Mouse (Mus musculus) ovary, postnatal 36 days (tissue): ENCODE measurements around the gene Papolg.
A peak's percentile ranks its signal among the peaks of the same experiment; 100 is the strongest.
"Not testable (repeated sequence)": the region's sequence is repeated elsewhere in the genome, so short reads cannot be mapped to it uniquely, and the experiment has no call there.

Experiments used
- DNase-seq: peaks from one replicate; pipeline ENCODE4 v3.0.0; 2022; ENCODE audit warnings: low spot score, mixed read lengths

The Papolg gene

DNA sequence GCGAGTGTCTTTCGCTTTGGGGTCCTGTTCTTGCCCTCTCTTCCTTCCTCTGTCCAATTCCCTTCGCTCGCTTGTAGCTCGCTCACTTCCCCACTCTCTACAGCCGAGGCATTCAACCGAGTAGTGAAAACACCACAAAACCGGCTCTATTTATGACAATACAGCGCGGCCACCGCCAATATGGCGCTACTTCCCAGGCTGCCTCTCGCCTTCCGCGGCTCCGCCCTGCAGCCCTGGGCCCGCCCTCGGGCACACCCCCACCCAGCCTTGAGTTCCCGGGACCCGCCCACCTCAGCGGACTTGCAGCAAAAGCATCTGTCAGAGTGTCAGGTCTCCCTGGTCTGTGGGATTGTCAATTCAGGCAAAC lies at the start of gene Papolg:
Papolg (minus strand) TSS at position 194 of the 367 bp plus-strand sequence.
- DNase-seq, result peak; percentile 92

- not testable (repeated sequence) for DNase-seq
Measured at GRCm38 (mm10) chr11:23928146-23928545, 33.1 kb upstream of the Papolg start.

- DNase-seq, result no peak
Measured at GRCm38 (mm10) chr11:23927643-23928042, 32.6 kb upstream of the Papolg start.

DNA sequence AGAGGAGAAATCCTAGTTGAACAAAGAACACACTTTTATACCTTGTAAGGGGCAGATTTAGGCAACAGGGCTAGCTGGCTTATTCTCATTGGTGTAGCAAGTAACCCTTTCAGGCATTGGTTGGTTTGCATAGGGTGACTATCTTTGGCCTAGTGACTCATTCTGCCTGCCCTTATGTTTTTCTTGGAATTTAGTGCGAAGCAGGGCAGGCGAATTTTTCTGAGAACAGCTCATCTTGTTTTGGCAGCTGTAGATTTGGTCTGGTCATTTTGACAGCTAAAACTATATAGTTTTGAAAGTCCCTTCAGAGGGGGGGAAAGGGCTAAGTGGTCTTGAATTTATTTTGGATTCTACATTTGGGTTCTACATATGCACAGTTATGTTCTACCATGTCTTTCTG lies 18.8 kb upstream of the Papolg start:
- DNase-seq, result not testable (repeated sequence)

DNA sequence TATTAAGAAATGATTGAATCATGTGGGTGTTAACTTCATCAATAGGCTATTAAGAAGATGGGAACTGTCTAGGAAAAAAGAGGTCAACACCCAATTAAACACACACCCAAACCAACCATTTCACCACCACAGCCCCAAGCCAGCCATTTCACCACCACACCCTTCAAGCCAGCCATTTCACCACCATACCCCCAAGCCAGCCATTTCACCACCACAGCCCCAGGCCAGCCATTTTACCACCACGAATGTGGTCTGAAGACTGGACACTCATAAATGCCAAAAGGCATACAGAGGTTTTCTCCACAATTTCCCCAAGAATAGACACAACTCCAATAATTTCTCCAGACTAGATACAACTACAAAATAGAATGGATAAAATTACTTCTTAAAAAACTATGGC lies 8.9 kb upstream of the Papolg start:
- DNase-seq, result no peak

DNA sequence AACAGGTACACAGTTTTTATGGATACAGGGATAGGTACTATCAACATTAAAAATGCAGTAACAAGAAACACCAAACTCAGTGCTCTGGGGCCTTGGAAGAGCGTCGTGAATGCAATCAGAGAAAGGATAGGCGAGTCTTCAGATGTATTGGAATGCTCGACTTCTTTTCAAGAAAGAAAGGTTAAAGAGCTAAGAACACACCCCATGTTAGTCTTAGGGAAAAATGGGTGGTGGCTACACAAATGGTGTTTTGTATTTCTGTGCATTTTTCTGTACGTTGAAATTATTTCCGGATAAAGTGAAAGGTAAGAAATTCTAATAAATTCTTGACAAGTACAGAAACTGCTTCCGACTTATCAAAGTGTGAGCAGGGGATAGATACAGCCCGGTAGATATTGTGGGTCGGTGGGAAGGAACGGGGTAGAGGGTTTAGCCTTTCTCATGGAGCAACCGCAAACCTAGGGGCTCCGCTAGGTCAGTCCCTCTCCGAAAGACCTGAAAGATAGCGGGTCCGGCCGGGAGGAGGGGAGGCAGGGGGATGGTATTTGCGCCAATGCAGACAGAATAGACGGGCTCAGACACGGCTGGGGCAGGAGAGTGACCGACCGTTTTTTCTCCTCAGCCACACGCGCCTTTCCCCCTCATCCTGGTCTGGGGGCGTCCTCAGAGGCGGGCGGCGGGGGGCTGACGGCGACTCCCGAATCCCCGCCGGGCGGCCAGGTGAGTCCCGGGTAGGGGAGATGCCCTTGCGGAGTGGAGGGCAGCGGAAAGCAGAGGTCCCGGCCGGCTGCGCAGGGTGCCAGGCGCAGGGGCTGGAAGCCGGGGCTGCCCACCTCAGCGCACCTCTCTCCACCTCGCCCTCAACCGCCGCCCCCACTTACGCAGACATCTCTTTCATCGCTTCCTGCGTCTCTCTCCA lies 653 bp downstream of the Papolg start:
- DNase-seq, result peak; percentile 18

DNA sequence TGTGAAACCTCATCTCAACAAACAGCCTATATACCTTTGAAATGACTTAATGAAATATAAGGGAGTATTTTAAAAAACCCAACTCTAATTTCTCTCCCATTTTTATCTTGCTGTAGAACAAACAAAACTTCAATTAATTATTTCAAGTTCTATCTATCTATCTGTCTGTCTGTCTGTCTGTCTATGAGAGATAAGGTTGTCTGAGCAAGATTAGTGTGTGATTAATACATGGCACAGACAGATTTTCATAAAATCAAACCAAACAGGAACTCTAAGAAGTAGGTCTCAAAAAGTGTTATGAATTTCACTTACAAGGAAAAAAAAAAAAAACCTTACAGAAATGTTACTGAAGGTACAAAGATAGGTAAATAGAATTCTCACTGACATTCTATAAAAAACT lies 1.5 kb downstream of the Papolg start:
- DNase-seq, result no peak

DNA sequence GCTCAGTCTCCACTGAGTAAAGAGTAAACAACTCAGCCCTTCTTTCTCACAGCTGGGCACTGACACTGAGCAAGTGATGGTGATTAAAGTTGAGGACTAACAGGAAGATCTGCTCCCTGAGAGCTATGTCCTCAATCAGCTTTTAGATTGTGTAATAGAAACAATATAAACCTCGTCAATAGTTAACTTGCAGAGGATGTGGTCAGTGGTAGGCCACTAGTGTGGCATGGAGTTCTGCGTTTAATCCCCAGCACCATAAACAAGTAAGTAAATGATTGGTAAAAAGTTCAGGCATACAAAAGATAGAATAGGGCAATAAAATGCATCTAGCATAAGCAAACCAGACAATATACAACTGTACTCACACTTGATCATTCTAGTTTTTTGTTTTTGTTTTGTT lies 30.7 kb downstream of the Papolg start:
- DNase-seq, result no peak

GRCm38 (mm10) chr11:23856723-23857112 lies 38.3 kb downstream of the Papolg start:
- DNase-seq, result no peak

GRCm38 (mm10) chr11:23856054-23856722 lies 38.9 kb downstream of the Papolg start:
- no peak for DNase-seq

DNA sequence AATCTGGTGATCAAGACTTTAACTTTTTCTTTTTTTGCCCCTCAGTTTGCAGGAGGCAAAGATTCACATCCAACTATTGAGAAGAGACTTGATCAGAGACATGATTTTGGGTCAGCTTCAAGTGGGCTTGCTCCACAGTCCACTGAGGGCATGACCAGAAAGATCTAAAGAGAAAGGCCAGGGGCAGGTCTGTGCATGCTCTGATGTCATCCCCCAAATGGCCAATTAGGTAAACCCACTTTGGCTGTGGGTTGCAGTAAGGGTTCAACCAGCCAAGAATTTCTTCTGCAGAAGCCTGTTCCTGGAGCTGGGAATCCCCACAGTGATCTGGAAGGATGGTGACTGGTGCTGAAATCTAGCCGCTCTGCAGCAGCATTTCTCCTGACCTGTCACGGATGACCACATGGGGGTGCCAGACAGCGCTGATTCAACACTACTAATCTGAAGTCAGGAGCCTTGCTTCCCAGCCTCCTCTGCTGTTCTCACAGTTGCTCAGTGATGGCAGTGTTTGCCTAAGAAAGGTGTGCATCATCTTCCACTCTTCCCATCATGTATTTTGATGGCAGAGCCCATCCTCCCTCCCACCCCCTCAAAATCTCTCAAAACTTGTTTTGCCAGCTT lies 39.8 kb downstream of the Papolg start:
- peak; percentile 72 for DNase-seq

GRCm38 (mm10) chr11:23853306-23853705 lies 41.7 kb downstream of the Papolg start:
- DNase-seq, result no peak

DNA sequence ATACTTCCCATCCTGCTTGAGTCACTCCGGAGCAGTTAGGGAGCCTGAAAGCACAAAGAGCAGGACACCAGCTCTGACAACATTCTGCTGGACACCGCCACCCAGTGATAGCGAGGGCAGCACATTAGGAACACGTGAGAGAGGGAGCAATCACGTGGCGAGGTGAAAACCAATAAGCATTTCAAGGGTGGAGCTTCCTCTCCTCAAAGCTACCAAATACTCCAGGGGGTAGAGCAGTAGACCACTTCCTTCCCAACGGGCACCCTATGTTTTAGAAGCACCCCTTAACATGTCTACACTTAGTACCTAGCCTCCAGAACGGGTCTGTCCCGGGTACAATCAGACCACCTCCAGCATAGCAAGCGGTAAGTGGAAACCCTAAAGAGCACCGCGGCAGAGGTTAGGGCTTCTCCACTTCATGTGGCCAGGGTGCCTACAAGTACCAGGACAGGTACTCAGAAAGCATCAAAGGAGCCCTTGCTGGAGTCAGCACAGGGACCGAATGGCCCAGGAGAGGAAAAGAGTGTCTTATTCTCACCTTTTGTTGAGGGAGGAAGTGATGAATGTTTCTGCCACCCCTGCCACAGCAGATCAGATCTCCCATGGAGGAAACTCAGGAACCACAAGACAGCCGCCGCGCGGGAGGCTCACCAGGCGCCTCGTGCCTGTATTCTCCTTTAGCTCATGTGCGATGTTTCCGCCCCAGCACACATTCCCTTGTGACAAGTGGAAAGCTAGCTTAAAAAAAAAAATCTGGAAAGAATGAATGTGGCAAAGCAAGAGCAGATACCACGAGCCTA lies 48.8 kb downstream of the Papolg start:
- no peak for DNase-seq

- no peak for DNase-seq
Measured at GRCm38 (mm10) chr11:23823244-23823643, 71.8 kb downstream of the Papolg start.

DNA sequence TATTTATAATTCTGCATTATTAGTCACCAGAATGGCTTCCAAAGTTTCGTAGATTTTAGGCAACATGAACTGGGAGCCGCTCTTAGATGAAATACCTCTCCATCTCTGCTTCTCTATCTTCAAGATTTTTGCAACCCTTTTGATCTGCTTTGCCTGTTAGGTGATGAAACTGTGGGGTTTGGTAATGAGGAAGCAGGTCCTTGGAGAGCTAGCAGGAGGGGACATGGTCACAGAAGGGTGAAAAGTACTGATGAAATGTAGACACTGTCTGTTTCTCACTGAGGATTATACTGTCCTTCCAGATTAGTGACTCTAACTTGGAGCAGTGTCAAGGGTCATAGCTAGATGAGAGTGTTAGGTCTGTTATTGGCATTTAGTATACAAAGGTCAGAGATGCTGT lies 73.4 kb downstream of the Papolg start:
- no peak for DNase-seq

- DNase-seq, result no peak
Measured at GRCm38 (mm10) chr11:23820977-23821376, 74.1 kb downstream of the Papolg start.

DNA sequence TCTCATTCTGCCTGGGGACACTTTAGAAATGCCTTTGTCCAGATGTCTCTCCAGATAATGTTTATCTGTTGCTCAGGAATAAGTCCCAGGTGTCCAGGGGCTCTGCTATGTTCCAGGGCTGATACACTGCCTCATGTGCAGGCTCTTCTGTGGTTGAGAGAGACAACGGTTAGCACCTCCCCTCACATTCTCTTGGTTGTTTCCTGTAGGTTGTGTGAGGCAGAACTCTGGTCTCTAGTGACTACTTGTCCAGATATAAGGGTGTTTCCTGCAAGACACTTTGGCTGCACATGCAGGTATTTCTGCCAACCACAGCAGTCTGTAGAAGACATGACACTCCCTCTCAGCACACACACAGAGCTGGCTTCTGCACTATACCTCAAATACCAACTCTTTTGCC lies 76.3 kb downstream of the Papolg start:
- DNase-seq, result no peak
